Mouse (Mus musculus) lung, postnatal 0 days (tissue): ENCODE data around the gene Irx2. TPM values are rescaled to one million over a fixed set of nuclear protein-coding genes. Genes with fewer than 3 reads are reported as not detected.

Source experiments
- ATAC-seq: fragments of 200-750 bp; cut with Nextera tagmentation; 2 replicates; pipeline ENCODE4 v1.8.0; 2017; ENCODE audit warnings: moderate library complexity
- DNase-seq: peaks from one replicate; pipeline ENCODE4 v3.0.0-alpha.2; 2016; ENCODE audit warnings: low spot score
- H3K27ac ChIP-seq: fragments of 300-500 bp; sonication (generic); 2 replicates; pipeline ENCODE4 v1.5.1; 2014; ENCODE audit warnings: antibody characterized with exemption, mild to moderate bottlenecking, low read length, mixed read lengths
- H3K27me3 ChIP-seq: fragments of 300-500 bp; sonication (generic); replicated peaks from 2 replicates; pipeline ENCODE4 v1.6.1; 2014; ENCODE audit warnings: low read length, mixed read lengths; ENCODE audit not compliant: insufficient read depth
- H3K36me3 ChIP-seq: fragments of 300-500 bp; sonication (generic); 2 replicates; pipeline ENCODE4 v1.6.1; 2014; ENCODE audit warnings: low read length, mixed read lengths; ENCODE audit not compliant: insufficient read depth
- H3K4me1 ChIP-seq: fragments of 300-500 bp; sonication (generic); 2 replicates; pipeline ENCODE4 v1.6.1; 2014; ENCODE audit warnings: antibody characterized with exemption, low read depth, low read length, mixed read lengths; ENCODE audit not compliant: insufficient read depth
- H3K4me2 ChIP-seq: fragments of 300-500 bp; sonication (generic); replicated peaks from 2 replicates; pipeline ENCODE4 v1.6.1; 2014; ENCODE audit warnings: low read depth, mild to moderate bottlenecking, low read length, moderate library complexity, mixed read lengths
- H3K4me3 ChIP-seq: fragments of 300-500 bp; sonication (generic); 2 replicates; pipeline ENCODE4 v1.5.1; 2014; ENCODE audit warnings: low read depth, low read length
- H3K9ac ChIP-seq: fragments of 300-500 bp; sonication (generic); replicated peaks from 2 replicates; pipeline ENCODE4 v1.6.1; 2014; ENCODE audit warnings: low read depth, mild to moderate bottlenecking
- H3K9me3 ChIP-seq: fragments of 300-500 bp; sonication (generic); 2 replicates; pipeline ENCODE4 v1.6.1; 2016; ENCODE audit warnings: low read length, mixed read lengths
- CTCF ChIP-seq: IDR thresholded peaks from 2 replicates; pipeline ENCODE4 v1.5.1; 2016; ENCODE audit warnings: antibody characterized with exemption, mild to moderate bottlenecking
- EP300 ChIP-seq: IDR thresholded peaks from 2 replicates; pipeline ENCODE4 v1.6.1; 2016; ENCODE audit warnings: antibody characterized with exemption, mild to moderate bottlenecking, control low read depth
- WGBS: fragments of 180-500 bp; shearing (Covaris S2); extraction: QIAGEN DNeasy Blood & Tissue Kit; methylation state at CpG from one replicate; pipeline ENCODE4 v1.1.7; 2014; 5-methylcytosine and 5-hydroxymethylcytosine counted together
- polyA plus RNA-seq: library from polyadenylated mRNA; unstranded; fragments of >200 nt; fragmentation: Nextera tagmentation; extraction: Ambion mirVana; gene quantifications from 2 replicates; pipeline ENCODE4 v1.2.1, GENCODE M21; 2015

Irx2 gene
- polyA plus RNA-seq: 36.2 and 40.0 TPM in 2 replicates

DNA sequence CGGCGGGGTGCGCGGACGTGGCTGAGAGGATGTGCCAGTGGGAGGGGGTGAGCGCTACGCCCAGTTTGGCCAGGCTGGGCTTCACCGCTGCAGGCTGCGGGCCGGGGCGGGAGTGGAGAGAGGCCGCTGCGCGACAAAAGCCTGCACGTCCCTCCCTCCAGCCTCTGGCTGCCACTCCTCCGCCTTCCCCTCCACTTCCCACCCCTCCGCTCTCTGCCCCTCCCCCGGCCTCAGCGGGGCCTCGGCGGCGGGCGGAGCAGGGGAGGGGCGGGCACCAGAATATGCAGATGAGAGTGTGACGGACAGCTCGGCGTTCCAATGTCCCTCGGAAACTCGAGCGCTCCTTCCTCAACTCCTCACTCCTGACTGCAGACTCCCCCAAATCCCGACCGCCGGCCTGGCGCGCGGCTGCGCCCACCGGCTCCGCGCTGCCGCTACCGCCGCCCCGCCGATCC lies at the start of gene Irx2:
TSS of gene Irx2 (plus strand) at position 359 of the 455 bp plus-strand sequence.
- Histone ChIP-seq H3K4me1 (no peaks in the 10 kb centered on the region), H3K36me3 (no peaks in the 10 kb centered on the region), H3K4me3 (peak within 1 kb of the TSS; percentile 56), H3K27me3 (peaks cover 37% of the 10 kb centered on the region), H3K9ac (peak within 1 kb of the TSS; percentile 63), H3K27ac (peak within 1 kb of the TSS; percentile 84), H3K9me3 (no peaks in the 10 kb centered on the region), H3K4me2 (peak within 1 kb of the TSS; percentile 64)
- no peak for TF ChIP-seq CTCF
- no peak for TF ChIP-seq EP300
- ATAC-seq: peak; percentile 91
- peak; percentile 97 for DNase-seq
- 6% methylated on average over 36 of the region's 45 CpGs for WGBS

DNA sequence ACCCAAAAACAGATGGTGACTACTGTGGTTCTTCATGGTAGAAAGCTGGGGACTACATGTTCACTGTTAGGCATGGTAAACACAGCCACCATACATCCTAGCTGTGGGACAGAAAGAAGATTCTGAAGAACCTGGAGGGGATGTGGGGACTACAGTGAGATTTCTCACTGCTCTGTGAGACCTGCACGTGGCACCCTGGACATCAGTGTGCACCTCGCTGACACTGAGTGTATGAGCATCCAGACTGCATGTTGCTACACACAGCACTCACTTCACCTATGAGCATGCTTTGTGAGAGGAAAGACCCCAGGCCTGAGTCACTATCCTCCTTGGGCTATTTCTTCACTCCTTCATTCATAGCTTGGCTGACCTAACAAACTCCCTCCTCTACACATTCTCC lies 47.3 kb upstream of the Irx2 start:
- H3K4me3 ChIP-seq: no peak overlapping the region
- no peak overlapping the region for H3K4me2 ChIP-seq
- TF ChIP-seq EP300 (no peak), CTCF (no peak)
- H3K9me3 ChIP-seq: no peaks in the 10 kb centered on the region
- no peaks in the 10 kb centered on the region for H3K27me3 ChIP-seq
- no peak overlapping the region for H3K9ac ChIP-seq
- DNase-seq (no peak), ATAC-seq (no peak)
- no peak overlapping the region for H3K27ac ChIP-seq
- no peaks in the 10 kb centered on the region for H3K36me3 ChIP-seq
- WGBS: 86% methylated on average over 2 of the region's 2 CpGs
- no peaks in the 10 kb centered on the region for H3K4me1 ChIP-seq

DNA sequence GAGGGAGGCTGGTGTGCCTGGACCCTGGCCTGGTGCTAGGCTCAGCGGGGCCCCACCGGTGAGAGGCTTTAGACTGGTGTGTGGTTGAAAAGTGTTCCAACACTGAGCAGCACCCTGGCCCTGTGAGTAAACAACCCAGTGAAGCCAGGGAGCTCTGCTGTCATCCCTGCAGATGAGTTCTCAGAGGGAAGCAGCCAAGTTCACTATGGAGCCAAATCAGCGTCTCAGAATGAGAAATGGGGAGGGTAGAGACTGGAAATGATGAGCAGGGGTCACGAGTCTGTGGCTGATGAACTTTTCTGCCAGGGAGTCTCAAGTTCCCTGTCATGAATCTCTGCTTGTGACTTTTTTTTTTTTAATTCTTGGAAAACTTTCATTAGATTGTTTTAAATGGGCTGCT lies 36.1 kb upstream of the Irx2 start:
- H3K9me3 ChIP-seq: no peaks in the 10 kb centered on the region

DNA sequence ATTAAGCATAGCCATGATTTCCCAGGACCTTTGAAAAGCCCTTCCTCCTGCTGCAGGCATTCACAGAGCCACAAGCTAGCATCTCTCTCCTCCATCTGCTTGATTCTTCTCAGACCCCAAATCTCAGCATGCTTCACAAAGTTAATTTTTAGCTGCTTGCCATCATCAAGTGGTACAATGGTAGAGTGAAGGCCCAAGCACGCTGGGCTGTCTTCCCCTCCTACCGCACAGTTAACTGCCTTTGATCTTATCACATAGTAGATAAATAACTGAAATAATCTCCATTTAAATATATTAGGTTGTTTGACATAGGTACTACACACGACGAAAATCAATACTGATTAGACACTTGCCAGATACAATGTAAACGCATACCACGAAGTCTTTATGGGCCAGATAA lies 35.3 kb upstream of the Irx2 start:
- no peak for DNase-seq
- 18% methylated on average over 6 of the region's 6 CpGs for WGBS
- TF ChIP-seq CTCF (no peak), EP300 (no peak)
- ATAC-seq: peak; percentile 64
- no peak overlapping the region for H3K9ac ChIP-seq
- H3K27me3 ChIP-seq: no peaks in the 10 kb centered on the region
- H3K36me3 ChIP-seq: no peaks in the 10 kb centered on the region
- H3K27ac ChIP-seq: no peak overlapping the region
- no peak overlapping the region for H3K4me2 ChIP-seq
- no peaks in the 10 kb centered on the region for H3K9me3 ChIP-seq
- H3K4me1 ChIP-seq: peaks cover 4% of the 10 kb centered on the region; the same call in 1 of the 2 replicates
- no peak overlapping the region for H3K4me3 ChIP-seq

More for the DNA sequence above, 36.1 kb upstream of the Irx2 start:
- no peak for DNase-seq
- Histone ChIP-seq H3K27me3 (no peaks in the 10 kb centered on the region), H3K36me3 (no peaks in the 10 kb centered on the region), H3K27ac (no peak overlapping the region), H3K4me2 (no peak overlapping the region), H3K4me1 (peaks cover 4% of the 10 kb centered on the region; the same call in 1 of the 2 replicates), H3K9ac (no peak overlapping the region), H3K4me3 (no peak overlapping the region)
- no peak for ATAC-seq
- 27% methylated on average over 4 of the region's 4 CpGs for WGBS
- TF ChIP-seq CTCF (no peak), EP300 (no peak)

DNA sequence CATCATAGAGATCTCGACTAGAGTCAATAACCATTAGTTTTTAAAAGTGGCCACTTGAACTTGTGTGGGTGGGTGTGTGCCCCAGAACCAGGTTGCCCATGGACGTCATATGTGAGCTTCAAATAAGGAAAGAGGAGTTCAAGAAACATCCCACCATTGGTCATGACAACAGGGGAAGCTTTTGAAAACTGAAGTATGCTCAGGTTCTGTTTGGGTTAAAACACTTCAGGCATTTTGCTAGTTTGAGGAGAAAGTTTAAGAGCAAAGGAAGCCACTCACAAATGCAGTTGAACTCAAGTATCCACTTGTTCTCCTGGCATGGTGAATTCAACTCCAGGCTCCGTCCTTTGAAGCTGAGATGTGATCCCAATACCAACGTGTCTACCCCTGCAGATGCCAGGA lies 34.9 kb upstream of the Irx2 start:
- no peaks in the 10 kb centered on the region for H3K27me3 ChIP-seq
- peaks cover 4% of the 10 kb centered on the region; the same call in 1 of the 2 replicates for H3K4me1 ChIP-seq
- ATAC-seq (peak; percentile 94), DNase-seq (peak; percentile 92)
- no peak overlapping the region for H3K9ac ChIP-seq
- H3K4me3 ChIP-seq: no peak overlapping the region
- WGBS: 41% methylated on average over 4 of the region's 4 CpGs
- no peak overlapping the region for H3K4me2 ChIP-seq
- peak; percentile 95 for TF ChIP-seq EP300
- no peak for TF ChIP-seq CTCF
- no peak overlapping the region for H3K27ac ChIP-seq
- no peaks in the 10 kb centered on the region for H3K9me3 ChIP-seq
- H3K36me3 ChIP-seq: no peaks in the 10 kb centered on the region

DNA sequence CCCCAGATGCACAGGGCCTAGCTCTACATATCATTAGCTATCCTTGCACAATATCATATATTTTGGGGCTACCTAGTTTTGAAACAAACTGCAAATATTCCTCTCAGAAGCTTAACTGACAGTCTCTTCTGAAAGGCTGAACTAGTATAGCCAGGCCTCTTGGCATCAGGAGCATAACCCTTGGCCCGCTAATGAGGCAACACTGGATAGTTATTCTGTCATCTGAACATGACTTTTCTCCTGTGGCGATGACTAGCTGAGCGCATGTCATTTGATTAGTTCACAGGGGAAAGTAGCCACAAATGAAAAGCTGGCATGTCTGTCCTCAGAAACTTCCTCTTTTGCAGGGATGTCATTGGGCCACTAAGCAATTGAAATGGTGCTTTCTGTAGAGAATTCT lies 29.4 kb upstream of the Irx2 start:
- H3K36me3 ChIP-seq: no peaks in the 10 kb centered on the region

DNA sequence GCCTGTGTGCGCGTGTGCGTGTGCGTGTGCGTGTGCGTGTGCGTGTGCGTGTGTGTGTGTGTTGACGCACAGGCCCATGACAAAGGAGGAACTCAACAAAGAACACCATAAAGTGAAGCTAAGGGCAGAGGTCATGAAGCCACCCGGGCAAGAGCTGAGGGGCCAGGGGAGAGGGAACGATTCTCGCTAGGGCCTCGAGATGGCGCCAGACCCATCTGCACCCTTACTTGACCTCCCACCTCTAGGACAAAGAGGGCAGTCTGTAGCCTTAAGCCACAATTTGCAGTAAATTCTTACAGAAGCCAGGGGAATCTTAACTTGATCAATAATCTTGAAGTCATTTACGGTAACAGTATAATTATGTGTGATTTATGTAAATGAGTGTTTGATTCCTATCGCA lies 19.9 kb upstream of the Irx2 start:
- TF ChIP-seq EP300 (no peak), CTCF (peak; percentile 54)
- no peak for ATAC-seq
- Histone ChIP-seq H3K4me1 (no peaks in the 10 kb centered on the region), H3K27me3 (no peaks in the 10 kb centered on the region), H3K9ac (no peak overlapping the region), H3K9me3 (no peaks in the 10 kb centered on the region), H3K4me3 (no peak overlapping the region), H3K4me2 (no peak overlapping the region), H3K36me3 (no peaks in the 10 kb centered on the region), H3K27ac (no peak overlapping the region)
- 66% methylated on average over 16 of the region's 16 CpGs for WGBS
- no peak for DNase-seq

More for the DNA sequence above, 29.4 kb upstream of the Irx2 start:
- Histone ChIP-seq H3K4me2 (no peak overlapping the region), H3K27ac (no peak overlapping the region), H3K4me3 (no peak overlapping the region), H3K9me3 (no peaks in the 10 kb centered on the region), H3K9ac (no peak overlapping the region), H3K27me3 (no peaks in the 10 kb centered on the region), H3K4me1 (no peaks in the 10 kb centered on the region)
- WGBS: 90% methylated on average over 3 of the region's 3 CpGs
- no peak for DNase-seq
- no peak for ATAC-seq
- TF ChIP-seq CTCF: no peak
- TF ChIP-seq EP300: no peak
